ENCODE assay signal across 9 mouse cellular contexts in genomic region chr8:84579595-84579994, GRCm38 (mm10).
A peak's percentile ranks its signal among the peaks of the same experiment; 100 is the strongest.
DNase-seq lines count a peak whose midpoint lies in the region; ATAC-seq and TF ChIP-seq lines count a peak whose summit lies in the region.
"Had no signal": no experiment of that assay in that cellular context is flagged by ENCODE, and none has a peak within 500 bp of the region (broad histone marks: within the 10 kb centered on the region; RNA-seq: fewer than 3 reads in every experiment).

No protein-coding gene starts in this region.

- no peak overlapping the region for H3K9ac ChIP-seq in heart, embryonic 12.5 days
- H3K9ac ChIP-seq in MEL (ENCODE audit: control insufficient read depth, low read depth, low read length, poor library complexity, severe bottlenecking): no peak overlapping the region
- H3K9ac ChIP-seq in hindbrain, postnatal 0 days (replicated peaks; ENCODE audit: low read length): no peak overlapping the region
- H3K9ac ChIP-seq: embryonic facial prominence, embryonic 13.5 days had no signal

- intact Hi-C loops in heart, postnatal 10 days (cut with DNase I): no loop called here

- TF ChIP-seq EP300 in MEL (IDR thresholded peaks at IDR 0.05; ENCODE audit: low read depth in 1 of 2, low read length in 2 of 2): no peak

- H3K36me3 ChIP-seq in heart, embryonic 12.5 days: no peaks in the 10 kb centered on the region
- H3K36me3 ChIP-seq in MEL (ENCODE audit: control insufficient read depth in 1 of 2, insufficient read depth in 2 of 2, low read length in 2 of 2): no peaks in the 10 kb centered on the region
- peaks cover 12% of the 10 kb centered on the region; the same call in 1 of the 2 replicates for H3K36me3 ChIP-seq in hindbrain, postnatal 0 days (ENCODE audit: insufficient read depth, low read length)
- H3K36me3 ChIP-seq: embryonic facial prominence, embryonic 13.5 days had no signal

- H3K27me3 ChIP-seq in heart, embryonic 12.5 days (replicated peaks): peaks cover 5% of the 10 kb centered on the region; the same call in 1 of the 2 replicates
- peaks cover 7 to 8% of the 10 kb centered on the region in 2 experiments for H3K27me3 ChIP-seq in MEL (ENCODE audit: control insufficient read depth in 1 of 2, insufficient read depth in 2 of 2, low read length in 2 of 2)
- no peaks in the 10 kb centered on the region for H3K27me3 ChIP-seq in hindbrain, postnatal 0 days (ENCODE audit: insufficient read depth, low read length)
- H3K27me3 ChIP-seq: embryonic facial prominence, embryonic 13.5 days had no signal

- peak; percentile 37 for TF ChIP-seq RAD21 in MEL (IDR thresholded peaks at IDR 0.05; ENCODE audit: low read depth, low read length)

- H3K27ac ChIP-seq in heart, embryonic 12.5 days (ENCODE audit: poor library complexity, severe bottlenecking): no peak overlapping the region
- H3K27ac ChIP-seq in MEL (ENCODE audit: control insufficient read depth, low read depth, low read length): no peak overlapping the region
- no peak overlapping the region for H3K27ac ChIP-seq in hindbrain, postnatal 0 days
- H3K27ac ChIP-seq: embryonic facial prominence, embryonic 13.5 days had no signal

- H3K4me2 ChIP-seq in heart, embryonic 12.5 days: no peak overlapping the region; the same call in 1 of the 2 replicates
- H3K4me2 ChIP-seq in hindbrain, postnatal 0 days (ENCODE audit: low read depth, low read length): no peak overlapping the region
- H3K4me2 ChIP-seq: embryonic facial prominence, embryonic 13.5 days had no signal

- no peak for ATAC-seq in heart, embryonic 12.5 days (ENCODE audit: insufficient number of reproducible peaks, low FRiP score)
- peak; percentile 10; the same call in 1 of the 2 replicates for ATAC-seq in hindbrain, postnatal 0 days
- peak; percentile 89 for ATAC-seq in megakaryocyte progenitor cell, adult 5-6 weeks (replicated peaks; ENCODE audit: poor library complexity)

- TF ChIP-seq POLR2A in MEL (IDR thresholded peaks at IDR 0.05; ENCODE audit: control insufficient read depth in 1 of 2, insufficient read depth in 1 of 2, low read depth in 1 of 2, low read length in 2 of 2, poor library complexity in 1 of 2): no peak

- WGBS in heart, embryonic 12.5 days: 10% methylated on average over 3 of the region's 3 CpGs
- 17% methylated on average over 3 of the region's 3 CpGs for WGBS in hindbrain, postnatal 0 days

- no peaks in the 10 kb centered on the region for H3K4me1 ChIP-seq in heart, embryonic 12.5 days (replicated peaks)
- H3K4me1 ChIP-seq in MEL (ENCODE audit: control insufficient read depth in 1 of 2, insufficient read depth in 2 of 2, low read length in 2 of 2): no peaks in the 10 kb centered on the region
- no peaks in the 10 kb centered on the region for H3K4me1 ChIP-seq in hindbrain, postnatal 0 days (ENCODE audit: insufficient read depth, low read length)
- H3K4me1 ChIP-seq: embryonic facial prominence, embryonic 13.5 days had no signal

- no peak overlapping the region for H3K4me3 ChIP-seq in heart, embryonic 12.5 days
- no peak overlapping the region for H3K4me3 ChIP-seq in MEL (ENCODE audit: control insufficient read depth in 1 of 2, insufficient read depth in 1 of 2, low read depth in 2 of 2, low read length in 2 of 2)
- H3K4me3 ChIP-seq in hindbrain, postnatal 0 days (ENCODE audit: low read length): no peak overlapping the region
- H3K4me3 ChIP-seq: embryonic facial prominence, embryonic 13.5 days had no signal

- no peaks in the 10 kb centered on the region for H3K79me2 ChIP-seq in MEL (ENCODE audit: control insufficient read depth, insufficient read depth, low read length, poor library complexity)

- H3K9me3 ChIP-seq in heart, embryonic 12.5 days (replicated peaks): 0 out of 2 replicates have a peak, but pooled peaks cover under 1% of the 10 kb centered on the region
- no peaks in the 10 kb centered on the region for H3K9me3 ChIP-seq in MEL (replicated peaks; ENCODE audit: insufficient read depth, low read length)
- no peaks in the 10 kb centered on the region for H3K9me3 ChIP-seq in hindbrain, postnatal 0 days (ENCODE audit: low read length)
- H3K9me3 ChIP-seq: embryonic facial prominence, embryonic 13.5 days had no signal

- DNase-seq in heart, postnatal 10 days: peak; percentile 55 to 67
- peak; percentile 64 for DNase-seq in MEL (ENCODE audit: low read depth, low spot score)
- peak; percentile 73 for DNase-seq in embryo, embryonic 9.5 days (ENCODE audit: extremely low spot score)
- peak; percentile 74 for DNase-seq in hindbrain, postnatal 0 days (ENCODE audit: low spot score)
- peak; percentile 51 for DNase-seq in thymus, postnatal 0 days (ENCODE audit: low spot score)
- DNase-seq in frontal cortex, postnatal 36 days (ENCODE audit: low spot score in 2 of 2): no peak

- TF ChIP-seq CTCF in MEL (IDR thresholded peaks at IDR 0.05 in 2 of 3, conservative IDR thresholded peaks at IDR 0.05 in 1 of 3; ENCODE audit: control insufficient read depth in 1 of 3, insufficient read depth in 1 of 3, low read depth in 2 of 3, low read length in 3 of 3, poor library complexity in 1 of 3, severe bottlenecking in 1 of 3): peak; percentile 73 to 75 (median 73)
- TF ChIP-seq CTCF in hindbrain, postnatal 0 days (IDR thresholded peaks at IDR 0.05; ENCODE audit: low read depth): peak; percentile 90

TF ChIP-seq in MEL, 35 proteins besides CTCF, POLR2A, EP300 and RAD21:
- TF ChIP-seq MYB (IDR thresholded peaks at IDR 0.05; ENCODE audit: low read depth, low read length) (no peak), RCOR1 (IDR thresholded peaks at IDR 0.05; ENCODE audit: low read depth, low read length) (no peak), SMC3 (IDR thresholded peaks at IDR 0.05; ENCODE audit: low read depth, low read length) (peak; percentile 82), TAL1 (IDR thresholded peaks at IDR 0.05; ENCODE audit: low read length) (no peak), ZC3H11A (IDR thresholded peaks at IDR 0.05; ENCODE audit: low read depth, low read length) (peak; percentile 31; the same call in 1 of the 2 replicates), HCFC1 (IDR thresholded peaks at IDR 0.05; ENCODE audit: low read depth, low read length) (no peak)

Comparison
In these comparisons a context has a peak if more than half of its experiments do, and no peak if none do; other contexts are left out.
1. DNase-seq: peak in heart, postnatal 10 days (2 of 2), MEL (single experiment), embryo, embryonic 9.5 days (single experiment), hindbrain, postnatal 0 days (single experiment) and thymus, postnatal 0 days (single experiment); none in frontal cortex, postnatal 36 days (0 of 2).